Mouse (Mus musculus): Measurements from ENCODE around the gene Fmn2.

The Fmn2 gene

GRCm38 (mm10) chr1:174557211-174557610 lies 55.6 kb downstream of the Fmn2 start:
- DNase-seq (ENCODE audit: low spot score): no peak

- DNase-seq (ENCODE audit: low spot score): no peak
These were observed 56.2 kb downstream of the Fmn2 start for GRCm38 (mm10) chr1:174557841-174558240.

- no peak for DNase-seq (ENCODE audit: low spot score)
These were observed 56.9 kb downstream of the Fmn2 start for GRCm38 (mm10) chr1:174558488-174558887.

- no peak for DNase-seq (ENCODE audit: low spot score)
These were observed 62.9 kb downstream of the Fmn2 start for GRCm38 (mm10) chr1:174564561-174564960.

- no peak for DNase-seq (ENCODE audit: low spot score)
These were observed 67.0 kb downstream of the Fmn2 start for GRCm38 (mm10) chr1:174568609-174569008.

- DNase-seq (ENCODE audit: low spot score): peak; percentile 14
These were observed 90.9 kb downstream of the Fmn2 start for GRCm38 (mm10) chr1:174592420-174592980.

- peak; percentile 65 for DNase-seq (ENCODE audit: low spot score)
These were observed 93.4 kb downstream of the Fmn2 start for GRCm38 (mm10) chr1:174594989-174595388.

- no peak for DNase-seq (ENCODE audit: low spot score)
These were observed 95.9 kb downstream of the Fmn2 start for GRCm38 (mm10) chr1:174597495-174597894.

GRCm38 (mm10) chr1:174598226-174598625 lies 96.6 kb downstream of the Fmn2 start:
- DNase-seq (ENCODE audit: low spot score): no peak

GRCm38 (mm10) chr1:174600041-174600440 lies 98.4 kb downstream of the Fmn2 start:
- no peak for DNase-seq (ENCODE audit: low spot score)

- DNase-seq (ENCODE audit: low spot score): no peak
These were observed 99.0 kb downstream of the Fmn2 start for GRCm38 (mm10) chr1:174600620-174601019.

- DNase-seq (ENCODE audit: low spot score): no peak
These were observed 115.7 kb downstream of the Fmn2 start for GRCm38 (mm10) chr1:174617368-174617767.

- DNase-seq (ENCODE audit: low spot score): no peak
These were observed 119.9 kb downstream of the Fmn2 start for GRCm38 (mm10) chr1:174621512-174621911.

- no peak for DNase-seq (ENCODE audit: low spot score)
These were observed 121.4 kb downstream of the Fmn2 start for GRCm38 (mm10) chr1:174623054-174623453.

- no peak for DNase-seq (ENCODE audit: low spot score)
These were observed 128.4 kb downstream of the Fmn2 start for GRCm38 (mm10) chr1:174630074-174630473.

GRCm38 (mm10) chr1:174636291-174636690 lies 134.7 kb downstream of the Fmn2 start:
- DNase-seq (ENCODE audit: low spot score): no peak

GRCm38 (mm10) chr1:174637564-174638085 lies 136.0 kb downstream of the Fmn2 start:
- DNase-seq (ENCODE audit: low spot score): no peak

- no peak for DNase-seq (ENCODE audit: low spot score)
These were observed 139.3 kb downstream of the Fmn2 start for GRCm38 (mm10) chr1:174640901-174641300.

GRCm38 (mm10) chr1:174643431-174644010 lies 141.9 kb downstream of the Fmn2 start:
- DNase-seq (ENCODE audit: low spot score): no peak

- no peak for DNase-seq (ENCODE audit: low spot score)
These were observed 147.8 kb downstream of the Fmn2 start for GRCm38 (mm10) chr1:174649421-174649826.

- no peak for DNase-seq (ENCODE audit: low spot score)
These were observed 152.9 kb downstream of the Fmn2 start for GRCm38 (mm10) chr1:174654565-174654964.

GRCm38 (mm10) chr1:174655354-174655753 lies 153.7 kb downstream of the Fmn2 start:
- DNase-seq (ENCODE audit: low spot score): no peak

GRCm38 (mm10) chr1:174656554-174656953 lies 154.9 kb downstream of the Fmn2 start:
- DNase-seq (ENCODE audit: low spot score): no peak
